Mouse (Mus musculus) mouse trophoblast stem cell (cell line): ENCODE data around the gene Arid3c.
"Not testable (repeated sequence)": the region's sequence is repeated elsewhere in the genome, so short reads cannot be mapped to it uniquely, and the experiment has no call there.

Experiments
- in situ Hi-C, 2 experiments: fragments of 300-500 bp; cut with MseI, MboI; formaldehyde crosslinking; loops; 2 replicates in 1 of 2; 3 replicates in 1 of 2; pipeline ENCODE4 v1.15.1; 2025

Gene Arid3c

GRCm38 (mm10) chr4:41705922-41706754, 24.8 kb downstream of the Arid3c start:
- in situ Hi-C loops: loop anchor here (5.0 to 10.0 kb wide), 2 partner anchors 49 to 151 kb away; no protein-coding TSS in a partner anchor

- in situ Hi-C loops: loop anchor here (5.0 to 10.0 kb wide), 2 partner anchors 47 to 150 kb away; no protein-coding TSS in a partner anchor
Measured at GRCm38 (mm10) chr4:41704651-41705050, 26.3 kb downstream of the Arid3c start.

- in situ Hi-C loops: loop anchor here (10.0 kb wide), 1 partner anchor 147 kb away; no protein-coding TSS in a partner anchor
Measured at GRCm38 (mm10) chr4:41702226-41702625, 28.7 kb downstream of the Arid3c start.

DNA sequence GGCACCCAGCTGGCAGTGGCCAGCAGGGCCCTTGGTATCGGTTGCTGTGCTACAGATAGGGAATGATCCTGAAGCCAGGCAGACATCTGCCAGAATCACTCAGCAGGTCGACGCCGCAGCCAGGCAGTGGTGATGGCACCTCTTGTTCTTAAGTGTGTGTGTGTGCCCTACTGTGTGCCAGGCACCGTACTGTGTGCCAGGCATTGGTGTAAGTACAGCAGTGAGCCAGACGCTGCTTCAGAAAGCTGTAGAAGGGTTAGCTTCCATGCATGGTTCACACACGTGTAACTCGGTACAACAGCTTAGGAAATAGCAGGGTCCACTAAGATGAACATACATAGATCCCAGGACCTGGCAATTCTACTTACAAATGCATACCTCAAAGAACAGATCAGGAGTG, 30.7 kb downstream of the Arid3c start:
- in situ Hi-C loops: loop anchor here (10.0 kb wide), 1 partner anchor 145 kb away; no protein-coding TSS in a partner anchor

- in situ Hi-C loops: loop anchor here (10.0 kb wide), 1 partner anchor 145 kb away; no protein-coding TSS in a partner anchor
Measured at GRCm38 (mm10) chr4:41699783-41700182, 31.2 kb downstream of the Arid3c start, which contains the start of gene Il11ra1. Il11ra1 (plus strand) TSS chr4:41699989.

- in situ Hi-C loops: not testable (repeated sequence)
Measured at GRCm38 (mm10) chr4:41698421-41699016, 32.4 kb downstream of the Arid3c start.

DNA sequence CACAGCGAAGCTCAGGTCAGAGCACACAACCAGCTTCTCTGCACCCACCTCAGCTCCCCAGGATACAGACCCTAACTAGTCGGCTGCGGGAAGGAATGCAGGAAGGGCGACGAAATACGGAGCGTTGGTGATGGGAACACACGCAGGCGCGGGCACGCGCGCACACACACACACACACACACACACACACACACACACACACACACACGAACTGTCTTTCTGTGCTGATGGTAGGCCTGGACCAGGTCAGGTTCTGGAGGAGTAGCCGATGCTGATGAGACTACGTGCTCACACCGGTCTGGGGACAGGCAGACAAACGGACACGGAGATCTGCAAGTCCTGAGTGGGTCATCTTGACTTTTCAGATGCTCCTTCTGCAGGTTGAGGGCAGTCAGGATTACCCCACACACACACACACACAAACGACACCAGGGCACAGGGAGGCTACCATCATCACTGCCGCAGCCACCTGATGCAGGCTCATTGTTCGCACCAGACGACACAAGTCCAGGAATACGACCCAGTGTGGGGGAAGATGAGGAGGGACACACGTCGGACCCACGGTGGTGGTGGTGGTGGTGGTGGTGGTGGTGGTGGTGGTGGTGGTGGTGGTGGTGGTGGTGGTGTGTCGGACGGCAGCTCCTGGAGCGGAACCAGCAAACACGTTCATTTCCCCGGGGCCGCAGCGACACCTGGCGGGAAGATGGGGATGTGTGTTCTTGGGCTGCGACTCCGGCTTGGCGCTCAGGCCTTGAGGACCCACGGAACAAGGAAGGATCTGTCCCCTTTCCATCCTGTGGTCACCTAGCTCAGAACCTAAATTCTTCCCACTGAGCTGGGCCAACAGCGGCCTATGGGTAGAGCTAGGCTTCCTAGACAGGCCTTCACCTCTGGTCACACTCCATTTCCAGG, 33.8 kb downstream of the Arid3c start, which contains the start of gene Cntfr:
Gene Cntfr (minus strand): TSS at position 160 of the 912 bp plus-strand sequence.
- in situ Hi-C loops: not testable (repeated sequence)

- in situ Hi-C loops: not testable (repeated sequence)
Measured at GRCm38 (mm10) chr4:41696452-41696851, 34.5 kb downstream of the Arid3c start.

GRCm38 (mm10) chr4:41695800-41696199, 35.1 kb downstream of the Arid3c start:
- in situ Hi-C loops: not testable (repeated sequence)

DNA sequence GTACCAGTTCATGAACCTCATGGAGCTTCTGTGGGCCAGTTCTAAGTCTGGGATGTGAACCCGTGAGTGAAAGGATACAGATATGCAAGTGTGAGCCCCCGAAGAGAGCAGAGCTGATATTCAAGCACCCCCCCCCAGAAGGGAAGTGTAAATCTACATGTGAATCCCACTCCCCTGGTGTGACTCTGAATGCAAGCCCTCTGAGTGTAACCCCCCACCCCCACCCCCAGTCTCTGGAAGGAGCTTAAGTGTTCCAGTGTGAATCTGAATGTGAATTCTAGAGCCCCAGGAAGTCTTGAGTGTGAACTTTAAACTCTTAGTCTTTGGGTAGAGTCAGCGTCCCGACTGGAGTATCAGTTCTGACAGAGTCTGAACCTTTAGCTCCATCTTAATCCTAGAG, 37.4 kb downstream of the Arid3c start:
- in situ Hi-C loops: not testable (repeated sequence)

- in situ Hi-C loops: not testable (repeated sequence)
Measured at GRCm38 (mm10) chr4:41690014-41690413, 40.9 kb downstream of the Arid3c start.

- in situ Hi-C loops: not testable (repeated sequence)
Measured at GRCm38 (mm10) chr4:41688562-41688961, 42.4 kb downstream of the Arid3c start.

GRCm38 (mm10) chr4:41685882-41686492, 45.0 kb downstream of the Arid3c start:
- in situ Hi-C loops: not testable (repeated sequence)

DNA sequence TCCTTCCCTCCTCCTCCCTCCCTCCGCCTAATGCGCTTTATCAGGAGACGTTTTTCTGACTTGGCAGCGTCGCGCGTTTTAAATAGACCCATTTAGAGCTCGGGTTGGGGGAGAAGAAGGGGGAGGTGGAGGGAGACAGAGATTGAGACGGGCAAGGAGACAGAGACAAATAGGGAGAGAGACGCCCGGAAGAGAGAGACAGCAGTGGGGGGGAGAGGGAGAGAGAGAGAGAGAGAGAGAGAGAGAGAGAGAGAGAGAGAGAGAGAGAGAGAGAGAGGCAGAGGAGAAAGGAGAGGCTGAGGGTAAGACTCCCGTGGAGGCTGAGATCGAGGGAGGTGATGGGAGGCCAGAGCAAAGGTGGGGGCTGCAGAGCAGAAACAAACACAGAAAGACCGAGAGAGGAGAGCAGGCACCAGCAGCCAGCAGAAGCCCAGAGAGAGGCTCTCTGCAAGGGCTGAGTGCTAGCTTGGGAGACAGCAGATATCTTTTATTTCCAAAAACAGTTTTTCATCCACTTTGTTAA, 46.0 kb downstream of the Arid3c start:
- in situ Hi-C loops: not testable (repeated sequence)

- in situ Hi-C loops: not testable (repeated sequence)
Measured at GRCm38 (mm10) chr4:41684131-41684930, 46.6 kb downstream of the Arid3c start.

GRCm38 (mm10) chr4:41683303-41683702, 47.6 kb downstream of the Arid3c start:
- in situ Hi-C loops: not testable (repeated sequence)

- in situ Hi-C loops: no loop called here
Measured at GRCm38 (mm10) chr4:41682789-41683188, 48.2 kb downstream of the Arid3c start.

GRCm38 (mm10) chr4:41681947-41682346, 49.0 kb downstream of the Arid3c start:
- in situ Hi-C loops: no loop called here

DNA sequence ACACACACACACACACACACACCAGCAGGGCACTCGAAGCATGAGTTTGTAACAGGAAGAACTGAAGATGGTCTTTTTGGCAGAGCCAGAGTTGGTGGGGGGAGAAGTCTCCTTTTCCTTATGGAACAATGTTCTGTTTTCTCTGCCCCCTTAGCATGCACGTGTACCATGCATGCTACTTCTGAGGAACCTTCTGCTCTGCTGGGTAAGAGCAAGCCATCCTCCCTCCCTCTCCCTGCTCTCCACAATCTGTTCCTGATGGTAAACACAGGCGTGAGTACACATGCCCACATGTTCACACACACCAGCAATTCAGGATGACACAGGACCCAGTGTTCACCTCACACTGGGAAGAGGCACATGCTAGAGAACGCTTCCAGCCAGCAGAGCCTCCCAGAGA, 49.8 kb downstream of the Arid3c start:
- in situ Hi-C loops: no loop called here

DNA sequence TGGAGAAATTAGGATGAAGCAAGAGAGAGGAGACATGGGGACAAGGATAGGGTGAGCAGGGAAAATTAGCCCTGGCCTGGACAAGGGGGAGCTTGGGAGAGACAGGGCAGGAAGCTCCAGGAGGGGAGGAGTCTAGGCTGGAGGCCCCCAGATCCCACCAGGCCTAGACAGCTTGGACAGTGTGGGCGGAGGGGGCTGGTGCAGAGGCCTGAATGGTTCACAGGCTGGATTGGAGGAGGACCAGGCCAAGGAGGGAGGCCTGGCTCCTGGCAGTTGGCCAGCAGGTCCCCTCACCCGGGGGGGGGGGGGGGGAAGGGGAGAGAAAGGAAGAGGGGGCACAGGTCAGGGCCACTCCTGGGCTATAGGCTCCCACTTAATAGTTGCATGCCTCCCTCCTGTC, 51.7 kb downstream of the Arid3c start:
- in situ Hi-C loops: no loop called here
